Mouse (Mus musculus): ENCODE measurements around the gene Catsperg1.
"Not testable (repeated sequence)": the region's sequence is repeated elsewhere in the genome, so short reads cannot be mapped to it uniquely, and the experiment has no call there.

Gene Catsperg1

DNA sequence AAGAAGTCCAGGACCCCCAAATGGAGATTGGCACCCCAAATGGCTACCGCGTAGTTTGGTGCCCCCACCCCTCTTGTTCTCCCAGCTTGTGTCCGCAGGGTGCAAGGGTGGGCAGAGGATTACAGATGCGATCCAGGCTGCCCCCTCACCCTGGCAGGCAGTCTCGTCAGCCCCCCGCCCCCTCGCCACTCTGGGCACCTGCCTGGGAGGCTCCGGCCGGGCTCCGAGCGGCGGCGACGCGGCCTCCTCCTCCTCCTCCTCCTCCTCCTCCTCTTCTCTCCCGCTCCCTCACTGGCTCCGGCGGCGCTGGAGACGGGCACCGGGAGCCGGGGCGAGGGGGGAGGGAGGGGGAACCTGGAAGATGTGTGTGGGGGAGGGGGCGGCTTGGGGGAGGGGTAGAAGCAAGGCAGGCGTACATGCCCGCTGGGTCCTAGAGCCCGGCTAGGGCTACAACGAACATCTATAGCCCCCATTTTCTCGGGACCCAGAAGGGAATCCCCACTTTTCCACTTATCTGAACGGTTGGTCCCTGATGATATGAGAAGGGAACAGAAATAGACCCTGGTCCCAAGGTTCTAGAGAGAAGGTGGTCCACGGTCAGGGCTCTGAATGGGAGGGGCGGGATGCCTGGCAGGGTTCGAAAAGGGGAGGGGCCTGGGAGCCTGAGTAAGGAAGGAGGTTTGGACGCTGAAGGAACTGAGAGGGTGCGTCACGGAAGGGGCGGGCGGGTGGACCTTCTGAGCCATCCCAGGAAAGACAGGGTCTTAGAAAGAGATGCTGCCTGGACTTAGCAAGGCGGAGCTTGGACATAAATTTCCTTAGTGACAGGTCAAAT lies 44.4 kb downstream of the Catsperg1 start:
- peak; percentile 87 for DNase-seq

DNA sequence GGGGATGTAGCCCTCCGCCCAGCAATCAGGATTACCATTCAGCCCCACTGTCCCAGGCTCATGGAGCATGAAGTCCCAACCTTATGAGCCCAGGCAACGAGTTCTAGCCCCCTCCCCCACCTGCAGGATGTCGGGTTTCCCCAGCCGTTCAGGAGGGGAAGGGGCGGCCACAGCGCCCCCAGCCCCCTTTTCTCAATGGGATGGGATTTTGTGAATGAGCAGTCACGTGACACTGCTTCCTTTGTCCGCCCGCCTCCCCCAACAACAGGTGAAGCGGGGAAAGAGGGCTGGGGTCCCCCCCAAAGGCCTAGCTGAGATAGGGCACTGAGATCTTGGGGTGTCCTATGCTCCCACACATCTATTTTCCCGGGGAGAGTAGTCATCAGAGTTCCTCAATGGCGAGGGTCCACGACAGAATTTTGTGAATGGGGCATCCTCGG lies 45.0 kb downstream of the Catsperg1 start:
- peak; percentile 76 for DNase-seq

DNA sequence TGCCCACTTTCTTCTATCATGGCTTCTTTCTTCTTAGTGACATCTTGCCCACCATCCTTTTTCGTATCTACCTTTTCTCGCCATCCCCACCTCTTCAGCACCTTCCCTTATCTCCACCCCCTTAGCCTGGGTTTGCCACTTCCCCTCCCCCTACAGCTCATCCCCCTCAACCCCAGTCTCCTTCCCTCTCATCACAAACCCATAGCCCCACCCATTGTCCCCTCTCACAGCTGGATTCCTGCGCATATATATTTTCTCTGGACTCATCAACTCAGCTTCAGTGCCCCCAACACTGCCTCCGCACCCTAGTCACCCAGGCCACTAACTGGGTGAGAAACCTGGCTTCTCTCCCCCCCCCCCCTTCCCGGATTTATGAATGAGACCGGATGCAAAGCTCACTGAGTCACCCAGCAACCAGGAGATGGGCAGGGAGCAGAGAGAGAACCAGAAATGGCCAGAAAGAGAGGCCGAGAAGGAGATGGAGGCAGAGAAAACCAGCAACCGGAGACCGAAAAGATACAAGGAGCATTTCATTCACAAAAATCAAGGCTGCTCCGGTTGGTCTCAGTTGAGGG lies 45.6 kb downstream of the Catsperg1 start:
- peak; percentile 56 for DNase-seq

DNA sequence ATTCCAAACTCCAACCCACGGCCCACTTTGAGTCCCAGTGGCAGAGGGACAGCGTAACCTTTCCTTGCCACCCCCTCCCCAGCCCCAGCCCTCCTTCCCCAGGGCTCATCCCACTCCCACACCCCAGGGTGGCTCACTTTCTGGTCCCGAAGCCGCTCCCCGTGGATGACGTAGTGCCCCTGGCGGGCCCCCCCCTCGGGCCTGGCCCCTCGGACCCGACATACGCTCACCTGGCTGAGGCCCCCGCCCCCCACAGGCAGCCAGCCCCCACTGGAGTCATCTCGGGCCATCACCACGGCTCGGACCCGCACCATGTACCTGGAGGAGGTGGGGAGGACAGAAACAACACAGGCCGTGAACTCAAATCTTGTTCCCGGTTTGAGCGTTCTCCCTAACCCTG lies 46.2 kb downstream of the Catsperg1 start:
- DNase-seq, result peak; percentile 50

DNA sequence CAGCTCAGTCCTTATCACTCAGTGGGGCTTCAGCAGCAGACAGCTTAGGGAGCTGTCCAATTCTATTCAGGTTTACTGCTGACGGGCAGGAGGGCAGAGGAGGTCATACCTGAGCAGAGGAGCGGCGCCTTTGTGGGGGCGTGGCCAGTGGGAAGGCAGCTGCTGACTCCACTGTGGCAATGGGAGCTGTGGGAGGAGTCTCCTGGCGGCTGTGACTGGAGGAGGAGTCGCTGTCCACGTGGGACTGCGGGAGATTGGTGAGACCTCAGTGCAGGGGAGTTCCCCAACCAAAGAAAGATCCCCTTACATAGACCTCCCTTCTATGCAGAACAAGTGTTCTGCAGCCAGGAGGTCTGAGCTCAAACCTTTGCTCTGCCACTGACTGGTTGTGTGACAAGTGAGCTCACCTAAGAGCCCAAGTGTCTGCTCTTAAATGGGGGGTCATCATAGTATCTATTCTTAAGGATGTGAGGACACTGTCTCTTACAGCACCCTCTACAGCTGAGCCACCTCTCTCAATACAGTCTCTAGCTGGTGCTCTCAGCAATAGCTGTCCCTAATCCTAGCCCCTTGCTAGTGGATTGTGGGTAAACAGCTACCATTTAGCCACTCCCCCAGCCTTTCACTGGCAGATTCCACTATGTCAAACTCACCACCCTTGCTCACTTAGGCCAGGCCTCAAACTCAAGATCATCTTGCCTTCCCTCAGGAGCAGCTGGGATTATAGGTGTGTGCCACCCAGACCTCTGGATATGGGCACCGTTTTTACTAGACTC lies 50.9 kb downstream of the Catsperg1 start:
- no peak for DNase-seq

DNA sequence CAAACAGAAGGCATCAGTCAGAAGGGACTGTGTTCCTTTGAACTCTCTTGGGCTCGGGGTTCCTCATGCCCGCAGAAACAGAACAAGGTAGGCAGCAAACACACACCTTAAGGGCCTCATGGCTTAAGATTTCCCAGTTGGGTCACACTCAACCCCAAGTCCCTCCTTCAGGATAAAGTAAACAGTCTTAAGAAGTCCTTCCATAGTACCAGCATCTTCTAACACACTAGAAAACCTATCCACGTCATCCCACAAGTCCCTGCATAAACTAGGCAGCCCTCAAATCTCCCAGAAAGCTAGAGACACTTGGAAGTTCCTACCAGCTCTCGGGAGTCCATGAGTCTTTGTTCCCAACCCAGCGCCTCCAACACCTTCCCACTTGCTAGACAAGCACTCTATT lies 51.5 kb downstream of the Catsperg1 start:
- DNase-seq, result no peak

DNA sequence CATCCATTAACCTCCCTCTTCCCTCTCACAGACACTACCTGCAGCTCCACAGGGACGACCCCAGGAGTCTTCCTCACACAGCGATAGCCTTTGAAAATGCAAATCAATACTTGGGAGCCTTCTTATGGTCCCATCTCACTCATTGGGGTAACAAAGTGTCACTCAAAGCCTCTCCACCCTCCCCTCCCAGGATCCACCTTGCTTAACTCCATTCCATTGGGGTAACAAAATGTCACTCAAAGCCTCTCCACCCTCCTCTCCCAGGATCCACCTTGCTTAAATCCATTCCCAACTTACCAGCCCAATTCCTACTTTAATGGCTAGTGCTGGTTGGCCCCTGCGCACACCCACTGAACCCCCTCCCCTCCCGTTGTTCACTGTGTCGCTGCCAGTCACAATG lies 55.6 kb downstream of the Catsperg1 start:
- DNase-seq, result no peak

DNA sequence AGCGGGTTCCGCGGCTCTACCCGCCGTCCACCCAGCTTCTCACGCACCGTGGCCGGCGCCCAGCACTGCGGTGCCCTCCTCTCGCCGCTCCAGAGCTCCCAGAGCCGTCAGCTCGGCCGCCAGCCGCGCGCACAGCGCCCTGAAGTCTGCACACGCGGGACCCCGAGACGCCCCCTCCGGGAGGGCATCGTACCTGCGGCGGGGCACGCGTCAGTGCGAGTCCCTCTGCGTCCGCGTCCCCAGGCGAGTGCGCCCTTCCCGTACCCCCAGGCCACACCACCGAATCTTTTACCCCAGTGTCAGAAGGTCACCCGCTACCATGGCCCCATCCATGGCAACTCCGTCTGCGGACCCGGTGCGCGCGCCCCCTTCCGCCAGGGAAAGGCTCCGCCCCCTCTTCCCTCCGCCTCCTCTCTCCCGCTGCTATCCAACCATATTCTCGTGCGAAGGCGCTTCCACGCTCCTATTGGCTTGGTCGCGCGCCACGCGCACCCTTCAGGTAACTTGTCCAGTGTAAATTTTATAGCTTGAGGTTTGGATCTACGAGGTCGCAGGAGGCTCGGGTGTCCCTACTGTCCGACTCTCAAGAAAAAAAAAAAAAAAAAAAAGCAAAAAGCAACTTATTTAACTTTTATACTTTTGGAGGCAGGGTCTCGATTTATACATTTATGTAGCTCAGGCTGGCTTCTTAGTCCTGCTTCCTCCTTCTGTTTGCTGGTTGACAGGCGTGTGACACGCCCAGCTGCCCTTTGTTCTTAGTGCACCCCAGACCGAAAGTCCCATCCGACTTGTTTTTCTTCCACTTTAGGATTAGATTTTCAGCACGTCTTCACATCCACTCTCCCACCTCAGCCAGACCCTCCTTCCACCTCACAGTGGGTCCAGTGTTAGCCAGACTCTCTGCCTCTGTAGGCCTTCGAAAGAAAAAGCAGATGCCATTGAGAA lies 57.7 kb downstream of the Catsperg1 start, which contains the start of gene Fam98c:
TSS of gene Fam98c (minus strand) at position 397 of the 945 bp plus-strand sequence.
- peak; percentile 91 for DNase-seq

DNA sequence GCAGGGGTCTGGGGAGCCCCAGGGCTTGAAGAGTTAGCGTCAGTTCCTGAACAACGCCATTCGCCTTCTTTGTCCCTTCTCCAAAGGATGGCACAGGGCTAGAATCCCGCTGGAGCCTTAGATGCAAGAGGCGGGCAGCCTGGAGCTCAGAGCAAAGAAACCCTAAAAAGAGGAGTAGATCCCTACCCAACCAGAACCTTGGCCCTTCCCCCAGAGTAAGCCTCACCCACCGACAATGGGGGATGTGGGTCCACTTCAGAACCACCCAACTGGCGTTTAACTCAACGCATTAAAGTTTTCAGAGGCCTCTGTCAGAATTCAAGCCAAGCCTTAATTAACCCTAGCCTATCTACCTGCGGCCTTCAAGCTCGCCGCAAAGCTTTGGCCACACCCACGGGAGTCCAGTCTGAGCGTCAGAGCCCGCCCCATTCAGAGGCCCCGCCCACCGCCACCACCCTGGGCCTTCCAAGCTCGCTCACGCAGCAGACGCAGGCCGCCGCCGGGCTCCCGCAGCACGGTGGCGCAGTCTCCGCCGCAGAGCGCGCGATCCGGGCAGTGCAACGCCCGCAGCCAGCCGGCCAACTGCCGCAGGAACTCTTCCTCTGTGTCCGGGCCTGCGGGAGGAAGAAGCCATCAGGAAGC lies 58.5 kb downstream of the Catsperg1 start:
- peak; percentile 94 for DNase-seq

DNA sequence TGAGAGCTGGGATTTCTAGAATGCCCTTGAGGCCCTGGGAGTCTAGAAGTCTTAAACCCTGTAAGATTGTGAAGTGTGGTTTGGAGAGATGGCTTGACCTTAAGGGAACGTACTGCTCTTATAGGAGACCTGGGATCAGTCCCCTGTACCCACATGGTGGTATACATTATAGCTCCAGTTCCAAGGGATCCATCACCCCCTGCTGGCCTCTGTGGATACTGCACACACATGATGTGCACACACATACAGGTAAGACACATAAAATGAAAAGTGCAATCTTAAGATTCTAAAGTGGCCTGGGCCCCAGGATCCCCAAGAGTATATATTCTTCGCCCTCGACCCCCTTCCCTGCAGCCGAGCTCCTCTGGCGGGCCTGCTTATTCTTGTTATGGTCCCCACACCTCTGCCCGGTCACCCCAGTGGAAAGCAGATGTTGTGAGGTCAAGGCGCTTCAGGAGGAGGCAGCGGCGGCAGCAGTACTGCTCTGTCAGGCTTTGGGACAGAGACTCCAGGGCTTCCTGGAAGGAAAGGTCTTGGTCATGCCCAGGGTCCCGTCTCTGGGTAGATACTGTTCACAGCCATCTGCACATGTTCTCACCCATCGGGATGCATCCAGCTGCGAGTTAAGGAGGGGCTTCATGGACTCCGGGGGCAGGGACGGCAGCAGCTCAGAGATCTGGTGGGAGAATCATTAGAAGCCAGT lies 59.7 kb downstream of the Catsperg1 start:
- peak; percentile 51 for DNase-seq

DNA sequence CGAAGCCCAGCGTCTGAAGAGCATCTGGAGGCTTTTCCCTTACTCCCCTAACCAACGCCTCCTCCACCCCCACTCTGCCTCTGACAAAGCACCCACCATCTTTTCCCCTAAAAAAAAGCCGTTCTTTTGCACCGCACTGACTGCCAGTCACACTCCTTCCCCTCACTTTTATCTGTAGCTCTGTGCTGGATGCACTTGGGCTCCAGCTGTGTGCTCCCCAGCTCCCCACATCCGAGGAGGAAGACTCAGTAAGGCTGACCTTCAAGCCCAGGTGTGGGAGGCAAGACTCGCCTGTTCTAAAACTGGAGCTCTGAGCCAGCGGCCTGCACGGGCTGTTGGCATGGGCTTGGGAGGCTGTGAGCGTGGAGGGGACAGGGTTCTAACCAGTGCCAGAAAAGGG lies 62.3 kb downstream of the Catsperg1 start:
- DNase-seq, result no peak

DNA sequence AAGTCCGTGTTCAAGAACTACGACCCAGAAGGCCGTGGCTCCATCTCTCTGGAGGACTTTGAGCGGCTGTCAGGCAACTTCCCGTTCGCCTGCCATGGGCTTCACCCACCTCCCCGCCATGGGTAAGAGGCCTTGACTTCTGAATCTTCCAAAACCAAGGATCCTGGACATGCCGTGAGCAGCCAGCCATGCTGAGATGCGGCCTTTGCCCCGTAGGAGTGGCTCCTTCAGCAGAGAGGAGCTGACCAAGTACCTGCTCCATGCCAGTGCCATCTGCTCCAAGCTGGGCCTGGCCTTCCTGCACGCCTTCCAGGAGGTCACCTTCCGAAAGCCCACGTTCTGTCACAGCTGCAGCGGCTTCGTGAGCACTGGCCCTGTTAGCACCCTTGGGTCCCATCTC lies 65.1 kb downstream of the Catsperg1 start:
- DNase-seq, result no peak

DNA sequence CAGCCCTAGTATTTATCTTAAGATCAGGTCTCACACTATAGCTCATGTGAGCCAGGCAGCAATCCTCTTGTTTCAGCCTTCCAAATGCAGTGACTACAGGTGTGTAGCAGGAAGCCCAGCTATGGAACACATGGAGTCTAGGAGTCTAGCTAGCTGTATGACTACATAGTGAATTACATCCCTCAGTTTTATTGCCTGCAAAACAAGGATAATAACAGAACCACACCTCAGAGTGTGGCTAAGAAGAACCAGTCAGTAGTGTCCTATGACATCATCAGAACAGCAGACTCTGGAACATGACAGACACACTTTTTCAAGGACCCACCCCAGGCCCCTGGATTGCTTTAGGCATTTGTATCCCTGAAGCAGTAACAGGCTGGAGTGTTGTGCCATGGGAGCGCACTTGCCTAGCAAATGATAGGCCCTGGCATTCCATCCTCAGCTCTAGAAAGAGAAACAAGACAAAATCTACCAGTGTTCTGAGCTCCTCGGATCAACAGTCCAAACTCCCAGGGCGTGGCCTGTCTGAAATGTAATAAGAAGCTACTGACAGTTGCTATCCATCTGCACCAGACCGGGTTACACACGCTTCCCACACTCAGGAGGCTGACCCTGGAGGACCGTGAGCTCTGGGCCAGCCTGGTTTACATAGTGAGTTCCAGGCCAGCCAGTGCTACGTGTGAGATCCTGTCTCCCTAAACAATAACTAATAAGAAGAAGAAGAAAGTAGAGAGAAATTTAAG lies 67.0 kb downstream of the Catsperg1 start:
- DNase-seq, result no peak

DNA sequence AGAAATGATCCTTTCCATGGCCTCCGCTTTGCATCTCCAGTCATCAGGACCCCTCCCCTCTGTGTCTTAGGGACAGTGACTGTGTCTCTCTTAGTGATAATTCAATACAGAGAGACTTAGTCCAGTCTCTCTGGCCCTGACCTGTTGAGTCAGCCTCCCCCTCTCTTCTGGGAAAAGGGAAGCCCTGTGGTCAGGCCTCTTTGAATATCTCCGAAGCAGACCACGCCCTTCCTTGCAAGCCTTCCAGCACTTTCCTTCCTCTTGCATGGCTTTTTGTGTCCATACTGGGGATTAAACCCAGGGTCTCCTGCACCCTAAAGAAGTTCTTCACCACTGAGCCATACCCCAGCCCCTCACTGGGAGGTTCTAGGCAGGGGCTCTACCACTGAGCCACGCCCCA lies 69.8 kb downstream of the Catsperg1 start:
- DNase-seq, result no peak

DNA sequence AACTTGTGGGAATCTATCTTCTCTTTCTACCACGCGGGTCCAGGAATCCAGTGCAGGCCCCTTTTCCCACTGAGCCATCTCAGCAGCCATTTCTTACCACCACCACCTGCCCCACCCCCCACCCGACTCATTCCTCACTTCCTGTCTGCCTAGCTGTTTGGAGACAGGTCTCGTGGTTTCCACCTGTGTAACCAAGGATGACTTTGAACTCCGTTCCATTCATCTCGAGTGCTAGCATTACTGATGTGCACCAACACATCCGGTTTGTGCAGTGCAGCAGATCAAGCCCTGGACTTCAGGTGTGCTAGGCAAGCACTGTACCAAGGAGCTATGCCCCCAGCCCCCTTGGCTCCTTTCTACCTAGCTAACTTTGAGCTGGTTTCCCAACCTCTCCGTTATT lies 72.4 kb downstream of the Catsperg1 start:
- no peak for DNase-seq

DNA sequence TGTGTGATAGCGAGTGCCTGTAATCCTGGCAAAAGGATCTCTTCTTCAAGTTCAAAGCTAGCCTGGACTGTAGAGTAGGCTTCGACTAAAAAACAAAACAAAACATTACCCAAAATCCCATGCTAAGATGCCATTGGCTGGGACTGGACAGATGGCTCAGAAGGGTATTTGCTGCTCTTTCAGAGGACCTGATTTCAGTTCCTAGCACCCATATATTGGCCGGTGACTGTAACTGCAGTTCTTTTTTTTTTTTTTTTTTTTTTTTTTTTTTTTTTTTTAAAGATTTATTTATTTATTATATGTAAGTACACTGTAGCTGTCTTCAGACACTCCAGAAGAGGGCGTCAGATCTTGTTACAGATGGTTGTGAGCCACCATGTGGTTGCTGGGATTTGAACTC lies 74.6 kb downstream of the Catsperg1 start:
- DNase-seq, result not testable (repeated sequence)

DNA sequence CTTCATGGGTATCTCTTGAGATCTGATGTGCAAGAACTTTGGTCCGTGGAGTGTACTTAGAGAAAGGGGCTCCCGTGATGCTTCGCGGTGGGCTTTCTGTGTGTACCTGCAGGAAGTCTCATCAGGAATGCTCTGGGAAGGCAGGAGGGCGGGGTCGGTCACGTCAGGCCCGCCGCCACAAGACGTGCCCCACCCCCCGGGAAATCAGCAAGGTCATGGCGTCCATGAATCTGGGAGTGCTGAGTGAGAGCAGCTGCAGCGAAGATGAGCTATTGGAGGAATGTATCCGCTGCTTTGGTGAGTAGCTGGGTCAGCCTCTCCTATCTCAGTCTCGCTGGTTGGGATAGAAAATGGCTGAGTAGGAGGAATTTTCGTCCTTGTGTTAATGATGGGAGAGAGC lies 76.4 kb downstream of the Catsperg1 start:
- no peak for DNase-seq

DNA sequence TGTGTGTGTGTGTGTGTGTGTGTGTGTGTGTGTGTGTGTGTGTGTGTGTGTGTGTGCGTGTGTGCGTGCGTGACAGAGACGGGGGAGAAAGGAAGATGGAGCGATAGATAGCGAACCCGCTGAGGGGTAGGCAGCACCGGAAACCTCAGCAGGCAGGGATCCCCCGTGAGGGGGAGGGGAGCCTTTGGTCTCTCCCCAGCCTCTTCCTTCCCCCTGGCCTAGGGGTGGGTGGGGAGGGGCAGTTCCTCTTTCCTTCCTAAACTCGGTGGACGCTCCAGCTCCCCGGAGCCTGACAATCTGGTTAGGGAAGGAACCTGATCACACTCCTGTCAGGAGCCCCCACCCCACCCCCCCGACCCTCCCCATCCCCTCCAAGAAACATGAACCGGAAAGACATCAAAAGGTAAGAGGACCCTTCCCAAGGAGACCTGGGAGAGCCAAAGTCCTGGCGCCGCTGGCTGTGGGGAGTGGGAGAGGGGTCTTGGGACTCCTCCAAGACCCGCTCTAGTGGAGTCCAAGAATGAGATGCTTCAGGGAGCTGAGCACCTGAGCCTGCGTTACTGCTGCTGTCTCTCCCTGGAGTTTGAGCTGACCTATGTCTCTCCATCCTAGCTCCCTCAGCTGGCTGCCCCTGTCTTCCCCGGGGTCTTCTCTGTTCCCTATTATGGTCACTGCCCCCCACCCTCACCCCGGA lies 79.0 kb downstream of the Catsperg1 start, which contains the start of gene Rasgrp4:
TSS of gene Rasgrp4 (plus strand) at position 159 of the 694 bp plus-strand sequence.
- DNase-seq, result no peak

DNA sequence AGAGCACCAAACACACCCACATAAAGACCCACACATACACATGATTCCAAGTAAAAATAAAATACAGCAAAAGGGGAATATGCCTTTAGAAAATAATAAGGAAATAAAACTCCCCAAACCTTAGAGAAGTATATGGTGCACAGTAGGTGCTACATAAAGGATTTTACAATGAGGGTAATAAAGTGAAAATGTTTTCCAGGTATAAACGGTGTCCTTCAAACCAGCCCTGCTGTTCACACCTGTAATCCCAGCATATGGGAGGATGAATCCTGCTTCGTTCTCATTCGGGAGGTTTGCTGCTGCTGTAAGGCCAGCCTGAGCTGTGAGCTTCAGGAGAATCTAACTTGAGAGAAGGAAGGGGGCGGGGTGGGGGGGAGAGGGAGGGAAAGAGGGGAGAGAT lies 79.6 kb downstream of the Catsperg1 start:
- DNase-seq, result no peak
